Mouse (Mus musculus) frontal cortex, postnatal 10 days (tissue): ENCODE measurements around the gene Anks1.

Experiments used
- DNase-seq, 2 experiments: peaks; one replicate each; pipeline ENCODE4 v3.0.0; 2022; ENCODE audit warnings: low spot score in 2 of 2, mixed read lengths in 1 of 2

Anks1 gene

DNA sequence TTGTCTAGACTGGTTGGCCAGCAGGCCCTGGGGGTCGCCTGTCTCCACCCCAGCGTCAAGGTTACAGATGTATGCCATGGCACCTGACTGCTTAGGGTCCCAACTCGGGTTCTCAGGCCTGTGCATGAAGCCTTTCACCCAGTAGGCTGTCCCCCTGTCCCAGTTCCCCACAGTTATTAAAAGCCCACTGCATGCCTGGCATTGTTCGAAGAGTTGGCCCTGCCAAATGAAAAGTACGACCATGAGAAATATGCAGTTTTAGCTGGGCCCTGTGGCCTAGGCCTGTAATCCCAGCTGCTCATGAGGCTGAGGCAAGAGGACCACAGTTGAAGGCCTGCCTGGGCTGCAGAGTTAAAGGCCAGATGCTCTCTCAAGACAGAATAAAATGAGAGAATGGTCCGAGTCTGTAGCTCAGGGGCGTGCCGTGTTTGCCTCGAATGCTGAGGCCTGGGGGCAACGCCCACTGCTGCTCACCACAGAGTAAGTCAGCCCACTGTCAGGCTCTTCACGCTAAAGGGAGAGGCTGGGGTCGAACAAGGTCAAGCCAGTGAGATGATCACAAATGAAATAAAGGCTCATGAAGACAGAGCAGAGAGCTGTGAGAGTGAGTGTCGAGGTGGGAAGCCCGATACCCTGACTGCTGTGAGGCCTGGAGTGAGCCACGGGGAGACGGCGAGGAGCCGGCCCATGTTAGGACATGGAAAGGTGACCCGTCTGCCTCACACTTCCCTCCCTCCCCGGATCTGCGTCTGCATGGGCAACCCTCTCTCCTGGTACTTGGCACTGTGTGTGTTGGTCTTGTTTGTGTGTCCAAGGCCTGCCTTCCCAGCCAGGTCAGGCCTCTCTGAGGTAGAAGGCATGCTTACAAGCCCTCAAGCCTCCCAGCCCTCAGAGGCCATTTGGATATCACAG lies 110.9 kb downstream of the Anks1 start:
- no peak for DNase-seq

DNA sequence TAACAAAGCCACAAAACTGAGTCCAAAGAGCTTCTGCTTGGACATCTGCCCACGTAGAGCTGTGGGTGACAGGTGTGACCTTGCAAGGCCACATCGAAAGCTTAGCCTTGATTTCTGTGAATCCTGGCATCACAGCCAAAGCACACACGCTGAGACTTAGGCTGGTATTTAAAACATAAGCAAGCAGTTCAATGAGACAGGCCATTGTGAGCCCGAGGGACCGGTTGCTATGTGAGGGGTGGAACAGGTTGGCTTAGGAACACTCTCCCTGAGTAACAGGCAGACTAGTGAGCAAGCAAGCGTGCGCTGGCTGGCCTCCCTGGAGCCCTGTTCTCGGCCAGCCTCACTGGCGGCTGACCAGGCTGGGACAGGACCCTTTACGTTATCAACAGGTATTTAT lies 112.8 kb downstream of the Anks1 start:
- no peak for DNase-seq

DNA sequence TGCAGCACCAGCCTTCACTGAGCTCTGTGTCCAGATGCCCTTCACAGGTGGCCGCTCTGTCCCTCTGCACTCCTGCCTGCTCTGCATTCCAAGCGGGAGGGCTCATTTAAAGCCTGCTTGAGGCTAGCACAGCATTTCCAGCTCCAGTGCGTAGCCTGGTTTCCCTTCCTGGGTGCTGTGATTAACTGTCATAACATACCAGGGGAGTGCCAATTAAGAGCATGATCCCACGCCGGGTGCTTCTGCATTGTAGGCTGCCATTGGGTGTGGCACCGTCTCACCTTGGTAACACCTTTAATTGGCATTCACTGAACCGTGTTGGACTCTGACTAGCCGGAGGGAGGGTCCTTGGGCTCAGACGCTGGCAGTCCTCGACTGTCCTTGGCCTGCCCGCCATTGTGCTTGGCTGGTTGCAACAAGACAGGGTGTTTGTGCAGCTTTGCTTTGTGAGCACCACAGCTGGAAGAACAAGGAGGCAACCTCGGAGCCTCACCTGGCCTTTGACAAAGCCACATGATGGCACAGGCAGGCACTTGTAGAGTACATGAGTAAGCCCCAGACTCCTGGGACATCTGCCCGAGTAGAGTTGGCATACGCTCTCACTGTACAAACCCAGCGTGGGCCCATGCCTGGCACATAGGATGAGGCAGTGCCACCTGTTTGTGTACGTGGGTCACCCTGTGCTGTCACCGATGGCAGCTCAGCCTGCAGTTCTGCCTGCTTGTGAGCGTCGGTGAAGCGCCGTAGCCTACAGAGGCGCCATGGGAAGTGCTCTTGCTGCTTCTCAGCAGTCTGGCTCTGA lies 113.9 kb downstream of the Anks1 start:
- DNase-seq = no peak

DNA sequence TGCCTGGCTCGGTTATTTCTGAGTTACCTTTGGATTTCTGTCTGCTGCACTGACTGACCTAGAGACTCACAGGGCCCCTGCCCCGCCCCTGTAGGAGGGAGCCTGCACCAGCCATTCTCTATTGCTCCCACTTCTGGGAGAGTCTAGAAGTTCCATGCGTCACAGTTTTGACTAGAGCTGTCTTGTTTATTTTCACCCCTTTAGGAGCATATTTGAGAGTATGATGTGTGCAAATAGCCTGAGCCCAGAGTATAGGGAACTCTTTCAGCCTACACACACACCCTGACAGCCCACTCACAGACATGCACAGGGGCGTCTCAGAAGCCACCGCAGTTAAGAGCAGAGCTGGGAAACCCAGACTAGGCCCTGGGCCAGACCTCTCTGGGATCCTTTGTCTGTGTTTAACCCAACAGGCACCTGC lies 116.4 kb downstream of the Anks1 start:
- no peak for DNase-seq

DNA sequence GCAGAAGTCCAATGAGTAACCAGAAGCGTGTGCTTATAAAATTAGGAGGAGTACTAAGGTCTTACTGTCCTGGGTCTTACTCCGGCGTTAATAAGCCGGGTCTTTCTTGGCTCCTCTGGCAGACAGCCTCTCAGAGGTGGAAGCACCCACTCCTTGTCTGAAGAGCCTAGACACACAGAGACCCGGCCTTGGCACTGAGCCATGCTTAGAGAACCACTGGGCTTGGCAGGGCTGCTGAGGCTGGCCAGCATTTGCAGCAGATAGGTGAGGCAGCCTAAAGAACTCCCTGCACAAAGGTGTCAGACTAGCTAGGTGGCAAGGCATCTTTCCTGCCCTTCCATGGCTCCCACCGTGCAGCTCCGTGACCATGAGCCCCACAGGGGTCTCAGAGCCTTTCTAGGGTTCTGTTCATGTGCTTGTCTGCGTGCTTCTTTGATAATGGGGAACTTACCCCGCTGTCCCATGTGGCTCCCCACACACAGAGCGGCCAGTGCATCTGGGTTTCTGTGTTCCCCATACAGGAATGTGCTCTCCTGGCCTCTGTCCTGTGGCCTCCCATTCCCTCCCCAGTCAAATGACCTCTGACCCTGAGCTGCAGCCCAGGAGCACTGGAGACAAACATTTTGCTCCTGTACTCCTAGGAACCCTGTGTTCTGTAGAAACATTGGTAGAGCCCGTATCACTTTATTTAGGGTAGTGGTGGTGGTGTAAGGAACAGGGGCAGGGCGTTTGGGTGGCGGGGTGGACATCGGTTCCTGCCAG lies 117.2 kb downstream of the Anks1 start:
- peak in 1 of 2 experiments; percentile 47 for DNase-seq

DNA sequence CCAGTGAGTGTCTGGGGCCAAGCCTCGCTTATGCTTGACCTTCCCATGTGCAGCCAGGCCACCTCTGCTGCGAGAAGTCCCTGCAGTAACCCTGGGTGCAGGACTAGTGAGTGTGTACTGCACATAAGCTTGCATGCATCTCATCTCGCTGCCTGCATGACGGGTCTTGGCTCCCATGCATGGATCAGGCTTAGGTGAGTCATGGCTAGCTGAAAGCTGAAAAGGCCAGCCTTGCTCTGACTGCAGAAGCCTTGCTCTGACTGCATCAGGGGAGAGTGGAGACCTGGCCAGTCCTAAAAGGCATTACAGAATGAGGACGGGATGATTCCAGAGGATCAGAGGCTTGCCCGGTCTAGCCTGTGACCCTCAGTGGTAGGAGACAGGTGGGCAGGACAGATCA lies 118.1 kb downstream of the Anks1 start:
- no peak for DNase-seq

DNA sequence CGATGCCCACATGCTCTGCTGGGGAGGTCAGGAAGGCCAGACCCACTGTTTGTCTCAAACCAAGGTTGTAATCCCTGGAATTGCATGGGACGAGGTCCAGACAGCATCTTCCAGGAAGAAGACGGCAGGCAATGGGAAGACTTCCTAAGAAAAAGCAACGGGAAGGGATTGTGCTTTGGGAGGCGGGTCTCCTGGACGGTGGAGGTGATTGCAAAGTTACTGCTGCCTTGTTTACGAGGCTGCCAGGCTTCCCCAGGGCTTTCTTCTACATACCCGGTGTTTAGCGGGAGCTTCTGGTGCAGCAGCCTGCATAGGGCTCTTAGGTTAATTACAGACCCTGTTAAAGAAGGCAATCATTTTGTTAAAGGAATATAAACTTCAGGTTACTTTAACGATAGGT lies 119.1 kb downstream of the Anks1 start:
- DNase-seq = no peak

DNA sequence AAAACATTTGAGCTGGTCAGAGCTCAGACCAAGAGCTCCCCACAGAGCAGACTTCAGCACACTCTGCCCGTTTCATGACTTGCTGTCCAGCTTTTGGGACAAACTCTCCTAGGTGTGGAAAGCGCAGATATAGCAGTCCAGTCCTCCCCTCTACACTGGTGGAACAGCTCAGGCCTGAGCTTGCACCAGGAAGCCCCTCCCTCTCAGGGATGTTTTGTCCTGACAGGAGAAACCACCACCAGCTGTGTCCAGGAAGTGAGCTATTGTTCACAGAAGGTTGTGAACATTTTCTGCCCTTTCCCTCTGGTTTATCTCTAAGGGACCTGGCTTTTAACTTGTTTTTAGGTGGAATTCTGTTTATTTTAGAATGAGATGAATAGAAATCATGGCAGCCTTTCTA lies 120.2 kb downstream of the Anks1 start:
- no peak for DNase-seq

DNA sequence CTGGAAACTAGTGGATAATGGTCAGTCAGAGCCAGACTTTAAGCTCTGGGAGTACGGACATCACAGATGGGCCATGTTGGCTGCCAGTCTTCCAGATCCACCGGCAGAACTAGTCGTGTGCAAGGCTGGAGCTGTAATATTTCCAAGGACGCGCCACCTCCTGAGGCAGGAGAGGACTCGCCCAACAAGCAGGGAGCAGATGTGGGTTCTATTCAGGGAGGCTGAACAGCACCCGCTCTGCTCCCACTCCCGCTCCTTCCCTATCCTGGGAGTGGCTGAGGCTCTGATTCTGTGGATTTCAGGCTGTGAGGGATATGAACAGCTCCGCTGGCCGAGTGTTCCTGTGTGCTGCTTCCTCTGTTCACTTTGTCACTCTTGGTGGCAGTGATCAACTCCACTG lies 121.3 kb downstream of the Anks1 start:
- no peak for DNase-seq

DNA sequence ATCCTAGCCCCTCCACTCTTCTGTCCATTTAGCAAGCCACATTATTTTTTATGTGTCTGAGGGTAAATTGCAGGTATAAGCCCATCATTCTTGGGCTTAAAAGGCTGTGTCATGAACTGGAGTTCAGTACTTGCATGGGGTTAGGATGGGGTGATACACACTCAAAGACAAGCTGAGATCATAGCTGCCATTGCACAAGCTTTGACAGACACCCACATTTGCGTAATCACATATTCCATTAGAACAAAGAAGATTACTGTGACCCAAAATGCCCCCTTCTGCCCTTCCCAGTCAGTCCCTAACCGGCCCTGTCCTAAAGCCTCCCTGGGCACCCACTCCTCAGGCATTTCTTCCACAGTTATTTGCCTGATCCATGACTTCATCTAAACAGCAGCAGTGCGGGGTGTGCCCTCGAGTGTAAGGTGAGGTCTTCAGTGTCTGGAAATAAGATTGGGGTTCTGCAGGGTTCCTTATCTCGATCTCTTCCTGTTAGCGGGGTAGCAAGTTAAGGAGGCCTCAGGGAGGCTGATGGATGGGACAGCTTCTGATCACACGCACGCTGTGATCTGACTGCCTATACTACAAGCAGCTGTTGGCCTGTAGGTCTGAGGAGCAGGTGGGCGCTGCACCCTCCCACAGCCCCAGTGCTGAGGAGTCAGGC lies 122.3 kb downstream of the Anks1 start:
- DNase-seq = no peak

DNA sequence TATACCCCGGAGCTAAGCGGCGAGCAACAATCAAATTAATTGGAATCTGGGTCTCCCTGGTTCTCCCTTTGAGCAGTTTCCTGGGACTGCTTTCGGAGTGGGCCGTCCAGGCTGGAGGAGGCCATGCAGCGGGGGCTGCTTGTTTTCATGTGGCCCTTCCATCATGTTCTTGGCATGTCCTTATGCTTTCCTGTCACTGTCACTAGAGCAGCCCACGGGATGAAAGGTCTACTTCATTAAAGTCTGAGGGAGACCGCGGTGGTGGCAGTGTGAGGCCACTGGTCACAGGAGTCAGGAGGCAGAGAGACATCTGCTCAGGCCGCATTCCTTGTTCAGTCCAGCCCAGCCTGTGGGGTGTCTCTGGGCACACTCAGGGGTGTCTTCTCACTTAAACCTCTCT lies 123.1 kb downstream of the Anks1 start:
- DNase-seq = no peak

DNA sequence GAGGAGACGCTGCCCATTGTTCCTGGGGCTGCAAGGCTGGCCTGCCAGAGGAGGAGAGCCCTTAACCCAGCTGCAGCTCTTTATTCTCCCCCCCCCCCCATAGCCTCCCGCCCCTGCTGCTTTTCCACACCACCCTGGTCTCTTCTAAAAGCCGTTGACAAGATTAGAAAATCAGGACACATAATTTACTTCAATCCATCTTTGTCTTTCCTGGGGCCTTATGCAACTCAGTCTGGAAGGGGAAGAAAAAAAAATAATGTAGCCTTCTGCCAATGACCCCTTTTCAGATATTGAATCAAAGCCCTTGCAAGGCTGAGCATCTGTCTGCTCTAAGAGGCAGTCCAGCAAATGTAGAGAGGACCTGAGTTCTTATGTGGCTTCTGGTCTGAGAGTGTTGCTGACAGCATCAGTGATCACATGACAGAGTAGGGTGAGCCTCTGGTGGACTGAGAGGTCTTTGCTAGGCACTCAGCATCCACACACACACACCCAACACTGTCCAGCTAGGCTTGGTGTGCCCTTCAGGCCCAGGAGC lies 124.0 kb downstream of the Anks1 start:
- DNase-seq = no peak

DNA sequence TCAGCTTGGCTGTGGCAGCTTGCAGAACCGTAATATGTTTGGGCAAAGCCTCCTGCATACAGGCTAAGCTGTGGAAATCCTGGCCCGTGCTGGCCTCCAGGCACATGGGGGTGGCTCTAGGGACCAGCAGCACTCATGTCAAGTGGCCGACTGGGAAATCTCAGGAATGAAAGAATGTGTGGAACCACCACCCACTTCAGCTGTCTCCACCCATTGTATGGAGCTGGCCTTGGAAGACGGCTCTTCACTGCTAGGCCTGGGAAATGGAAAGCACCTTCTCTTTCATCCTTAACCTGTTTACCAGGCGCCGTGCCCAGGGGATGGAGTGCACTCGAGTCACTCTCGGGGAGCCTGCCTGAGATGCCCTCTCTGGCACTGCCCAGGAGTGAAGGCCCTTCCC lies 125.9 kb downstream of the Anks1 start:
- DNase-seq = no peak

DNA sequence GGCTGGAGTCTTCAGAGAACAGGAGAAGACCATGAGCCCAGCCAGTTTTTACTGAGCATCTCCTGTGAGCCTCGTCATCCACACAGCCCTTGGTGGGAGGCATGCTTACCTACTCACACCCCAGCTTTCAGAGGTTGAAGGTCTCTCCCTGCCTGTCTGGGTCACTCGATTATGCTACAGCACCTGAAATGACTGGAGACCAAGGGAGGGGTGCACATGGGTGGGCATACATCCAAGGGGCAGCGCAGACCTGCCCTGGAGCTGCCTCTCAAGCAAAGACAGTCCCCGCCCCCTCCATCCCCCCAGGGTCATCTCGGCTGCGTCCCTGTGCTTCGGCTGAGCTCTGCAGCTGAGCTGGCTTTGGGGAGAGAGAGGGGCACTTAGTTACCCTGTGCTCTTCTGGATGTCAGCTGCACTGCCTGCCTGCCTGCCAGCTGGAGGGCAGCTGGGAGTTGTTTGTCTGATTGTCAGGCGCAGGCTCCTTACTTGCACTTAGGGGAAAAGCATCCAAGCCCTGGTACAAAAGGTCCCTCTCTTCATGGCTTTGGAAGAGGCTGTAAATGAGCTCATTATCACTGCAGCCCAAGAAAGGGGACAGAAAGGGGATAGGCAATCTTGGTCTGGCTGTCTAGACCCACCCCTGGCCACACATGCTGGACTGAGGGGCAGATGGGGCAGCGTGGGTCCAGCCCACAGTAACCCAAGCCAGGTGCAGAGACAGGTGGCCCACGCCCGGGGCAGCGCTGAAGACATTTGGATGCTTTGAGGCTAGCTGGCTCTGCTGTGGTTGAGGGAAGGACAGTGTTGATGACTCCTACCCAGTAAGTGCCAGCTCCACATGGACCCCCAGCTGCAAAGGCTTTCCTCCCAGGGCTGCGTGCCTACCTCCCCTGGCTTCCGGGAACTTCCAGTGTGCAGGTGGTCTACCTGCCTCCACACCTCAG lies 128.0 kb downstream of the Anks1 start:
- DNase-seq = peak; percentile 50 to 67

DNA sequence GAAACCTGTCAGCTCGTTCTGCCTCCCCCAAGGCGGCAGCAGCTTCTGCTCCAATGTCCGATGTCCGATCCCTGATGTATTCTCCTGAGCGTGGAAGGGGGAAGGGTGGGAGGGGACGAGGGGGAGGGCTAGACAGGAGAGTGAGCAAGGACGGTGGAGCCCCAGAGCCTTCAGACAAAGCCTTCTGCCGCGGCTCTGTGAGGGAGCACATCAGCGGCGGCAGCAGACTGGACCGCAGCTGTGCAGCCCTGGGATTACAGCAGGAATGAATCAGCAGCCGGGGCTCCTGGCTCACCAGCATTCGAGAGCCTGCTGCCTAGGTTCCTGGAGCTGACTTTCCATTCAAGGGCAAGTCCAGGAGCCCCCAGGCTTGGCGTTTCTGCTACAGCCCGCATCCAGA lies 131.5 kb downstream of the Anks1 start:
- peak in 1 of 2 experiments; percentile 29 for DNase-seq

DNA sequence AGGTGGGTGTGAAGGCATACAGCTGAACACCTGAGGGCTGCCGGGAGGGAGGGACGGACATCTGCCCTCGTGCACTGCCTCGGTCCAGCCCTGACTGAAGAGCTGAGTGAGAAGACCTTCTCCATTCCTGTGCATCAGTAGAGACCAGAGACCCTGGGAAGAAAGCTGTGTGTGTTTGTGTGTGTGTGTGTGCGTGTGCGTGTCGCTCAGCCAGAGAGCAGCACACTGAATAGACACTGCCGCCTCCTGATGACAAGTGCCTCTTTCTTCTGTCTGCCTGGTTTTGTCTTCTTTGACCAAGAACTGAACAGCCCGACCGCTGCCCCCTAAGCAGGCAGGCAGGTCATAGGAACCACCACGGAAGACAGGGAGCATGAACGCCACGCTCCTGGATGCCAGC lies 132.2 kb downstream of the Anks1 start:
- DNase-seq = no peak

DNA sequence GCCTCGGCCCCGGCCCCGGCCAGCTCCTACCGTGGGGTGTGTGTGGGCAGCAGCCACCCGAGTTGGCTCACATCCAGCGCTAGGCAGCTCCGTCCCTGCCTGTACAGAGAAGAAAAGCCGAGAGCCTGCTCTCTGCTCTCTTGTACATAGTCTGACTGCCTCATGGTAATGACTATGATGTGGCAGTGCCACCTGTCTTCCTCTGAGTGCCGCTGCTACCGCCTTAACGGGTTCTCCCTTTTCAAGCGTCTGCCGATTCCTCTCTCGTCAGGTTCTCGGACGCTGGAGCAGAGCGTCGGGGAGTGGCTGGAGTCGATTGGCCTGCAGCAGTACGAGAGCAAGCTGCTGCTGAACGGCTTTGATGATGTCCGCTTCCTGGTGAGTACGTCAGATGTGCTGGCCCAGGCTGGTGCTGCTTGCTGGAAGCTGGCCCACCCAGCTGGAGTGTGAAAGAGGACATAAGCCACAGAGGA lies 133.2 kb downstream of the Anks1 start:
- DNase-seq = peak; percentile 48 to 49

DNA sequence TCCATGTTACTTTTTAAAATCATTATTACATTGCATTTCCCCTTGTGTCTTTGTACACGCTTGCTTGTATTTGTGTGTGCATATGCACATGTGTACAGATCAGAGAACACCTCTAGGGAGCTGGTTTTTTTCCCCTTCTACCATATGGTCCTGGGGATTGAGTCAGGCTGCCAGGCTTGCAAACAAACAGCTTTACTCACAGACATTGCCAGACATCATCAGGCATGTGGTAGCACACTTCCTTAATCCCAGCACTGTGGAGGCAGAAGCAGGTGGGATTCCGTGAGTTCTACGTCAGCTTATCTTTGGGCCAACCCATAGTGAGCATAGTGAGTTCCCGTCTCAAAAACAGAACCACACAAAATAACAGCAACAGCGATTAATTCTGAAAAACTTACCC lies 137.9 kb downstream of the Anks1 start:
- no peak for DNase-seq

DNA sequence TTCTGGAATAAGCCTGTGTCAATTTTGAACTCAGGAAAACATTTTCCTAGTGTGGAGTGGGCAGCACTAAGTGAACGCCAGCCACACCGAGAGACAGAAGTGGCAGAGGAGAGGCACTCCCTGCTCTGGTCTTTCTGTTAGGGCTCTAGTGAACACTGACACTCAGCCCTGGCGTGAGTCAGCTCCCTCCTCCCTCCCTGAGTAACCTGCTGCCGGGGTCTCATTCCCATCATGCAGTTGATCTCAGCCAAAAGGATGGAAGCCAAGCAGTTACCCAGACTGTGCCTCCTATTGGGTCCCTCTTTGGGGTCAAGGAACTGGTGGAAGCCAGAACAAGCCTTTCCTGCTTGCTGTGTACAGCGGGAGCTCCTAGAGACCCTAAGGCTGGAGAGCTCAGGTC lies 138.4 kb downstream of the Anks1 start:
- no peak for DNase-seq

DNA sequence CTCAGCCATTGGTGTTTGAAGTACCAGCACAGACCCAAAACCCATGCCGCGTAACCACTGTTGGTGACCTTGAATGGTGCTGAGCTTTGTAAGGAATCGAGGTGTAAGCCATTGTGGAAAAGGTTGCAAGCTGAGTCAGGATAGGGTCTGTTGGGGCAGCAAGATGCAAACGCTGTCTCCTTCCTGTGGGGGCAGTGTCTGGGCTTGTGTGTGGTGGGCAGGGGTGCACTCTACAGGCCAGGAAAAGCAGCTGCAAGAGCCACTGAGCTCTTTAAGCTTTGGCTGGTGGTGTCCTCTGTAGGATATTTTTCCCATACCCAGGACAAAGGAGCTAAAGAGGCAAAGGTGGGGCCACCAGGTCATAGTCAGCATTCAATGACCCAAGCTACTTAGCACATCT lies 139.3 kb downstream of the Anks1 start:
- DNase-seq = no peak
